Mouse (Mus musculus) liver, adult 2 months (tissue): Measurements from ENCODE around the gene Gm49661.

Experiments used
- CTCF ChIP-seq: fragments of 200-500 bp; IDR thresholded peaks from 2 replicates; pipeline ENCODE4 v1.5.1; 2011; ENCODE audit warnings: low read depth, low read length, control low read depth
- POLR2A ChIP-seq: fragments of 200-500 bp; IDR thresholded peaks from 2 replicates; pipeline ENCODE4 v1.6.1; 2011; ENCODE audit warnings: low read length, control low read depth; ENCODE audit not compliant: insufficient read depth; ENCODE audit errors: extremely low read depth

GRCm38 (mm10) chr8:84977435-84978247 is 8.4 kb upstream of the Gm49661 start:
- TF ChIP-seq CTCF (no peak), POLR2A (no peak)
